Mouse (Mus musculus) C2C12 (cell line): ENCODE data around the gene Ngef.

Source experiments
- CTCF ChIP-seq: IDR thresholded peaks from one replicate; pipeline ENCODE4 v1.5.1; 2011; ENCODE audit not compliant: control insufficient read depth, insufficient read depth, insufficient read length
- MAX ChIP-seq: IDR thresholded peaks from one replicate; pipeline ENCODE4 v1.6.1; 2011; ENCODE audit warnings: mild to moderate bottlenecking, control low read depth
- MYOD1 ChIP-seq: IDR thresholded peaks from one replicate; pipeline ENCODE4 v1.6.1; 2011; ENCODE audit warnings: low read depth; ENCODE audit not compliant: control insufficient read depth, insufficient read length
- MYOG ChIP-seq: IDR thresholded peaks from one replicate; pipeline ENCODE4 v1.6.1; 2011; ENCODE audit not compliant: control insufficient read depth, insufficient read length; ENCODE audit errors: extremely low read depth
- USF1 ChIP-seq: IDR thresholded peaks from one replicate; pipeline ENCODE4 v1.6.1; 2011; ENCODE audit warnings: low read depth, mild to moderate bottlenecking, control low read depth, moderate library complexity

DNA sequence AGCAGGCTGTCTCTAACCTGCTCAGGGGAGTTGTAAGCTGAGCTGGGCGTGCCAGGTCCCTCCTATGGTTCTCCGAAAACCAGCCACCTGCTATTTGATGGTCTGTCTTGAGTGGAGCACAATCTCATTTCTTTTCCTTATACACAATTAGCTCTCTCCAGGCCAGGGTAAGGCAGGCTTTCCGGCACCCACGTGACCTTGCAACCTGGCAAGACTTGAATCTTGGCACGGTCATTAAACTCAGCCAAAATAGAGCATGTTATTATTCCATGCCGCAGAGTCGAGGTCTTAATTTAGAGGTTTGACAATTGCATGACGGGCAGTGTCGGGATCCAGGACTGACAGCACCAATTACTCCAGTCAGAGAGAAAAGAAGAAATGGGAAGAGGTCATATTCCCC lies 46.5 kb downstream of the Ngef start:
- TF ChIP-seq CTCF (no peak), MYOD1 (no peak), USF1 (no peak), MYOG (no peak), MAX (no peak)
